Mouse (Mus musculus) megakaryocyte, adult 5-6 weeks (primary cell): ENCODE results near the gene Rpsa. TPM values are rescaled to one million over a fixed set of nuclear protein-coding genes. Genes with fewer than 3 reads are reported as not detected.
A peak's percentile ranks its signal among the peaks of the same experiment; 100 is the strongest.

Source experiments
- ATAC-seq: 2 replicates; pipeline ENCODE4 v1.8.0; 2016; ENCODE audit warnings: mild to moderate bottlenecking, inconsistent platforms; ENCODE audit not compliant: poor library complexity, severe bottlenecking
- total RNA-seq, 2 experiments: library from RNA; stranded (forward) in 1 of 2; stranded (reverse) in 1 of 2; fragments of 153-499, 151-499 nt in 1 of 2; fragments of 221-1000, 200-1000 nt in 1 of 2; gene quantifications; 2 replicates each; pipeline versions ENCODE4 v1.2.3 to v1.2.4; 2015 to 2017

Gene Rpsa
- total RNA-seq, 2 experiments from 2014 or later: 2,172 to 3,619 TPM

- no peak for ATAC-seq
These were observed 15.0 kb upstream of the Rpsa start for GRCm38 (mm10) chr9:120112472-120112871.

- ATAC-seq: no peak
These were observed 14.0 kb upstream of the Rpsa start for GRCm38 (mm10) chr9:120113456-120113855.

- no peak for ATAC-seq
These were observed 13.3 kb upstream of the Rpsa start for GRCm38 (mm10) chr9:120114051-120114788.

GRCm38 (mm10) chr9:120114789-120115151 lies 12.7 kb upstream of the Rpsa start:
- no peak for ATAC-seq

GRCm38 (mm10) chr9:120115580-120115979 lies 11.9 kb upstream of the Rpsa start:
- ATAC-seq: no peak

GRCm38 (mm10) chr9:120116184-120116624 lies 11.3 kb upstream of the Rpsa start:
- ATAC-seq: peak; percentile 77

- ATAC-seq: peak; percentile 64
These were observed 9.3 kb upstream of the Rpsa start for GRCm38 (mm10) chr9:120118212-120118611.

- ATAC-seq: no peak
These were observed 7.0 kb upstream of the Rpsa start for GRCm38 (mm10) chr9:120120503-120120902.

- ATAC-seq: no peak
These were observed 621 bp upstream of the Rpsa start for GRCm38 (mm10) chr9:120126868-120127267.

GRCm38 (mm10) chr9:120129276-120129675 lies 1.8 kb downstream of the Rpsa start:
- no peak for ATAC-seq

- ATAC-seq: no peak
These were observed 4.3 kb downstream of the Rpsa start for GRCm38 (mm10) chr9:120131784-120132288.

GRCm38 (mm10) chr9:120132980-120133754 lies 5.7 kb downstream of the Rpsa start:
- ATAC-seq: peak; percentile 42; the same call in 1 of the 2 replicates

- ATAC-seq: no peak
These were observed 6.4 kb downstream of the Rpsa start for GRCm38 (mm10) chr9:120133755-120134475.

- ATAC-seq: no peak
These were observed 7.2 kb downstream of the Rpsa start for GRCm38 (mm10) chr9:120134529-120135160.

- ATAC-seq: no peak
These were observed 8.0 kb downstream of the Rpsa start for GRCm38 (mm10) chr9:120135454-120135853.

- peak; percentile 92 for ATAC-seq
These were observed 13.2 kb downstream of the Rpsa start for GRCm38 (mm10) chr9:120140652-120141051.

- no peak for ATAC-seq
These were observed 17.0 kb downstream of the Rpsa start for GRCm38 (mm10) chr9:120144474-120144873.

- ATAC-seq: no peak
These were observed 21.8 kb downstream of the Rpsa start, which contains the start of gene Mobp for GRCm38 (mm10) chr9:120149222-120149828. Gene Mobp, plus strand, starts transcription at chr9:120149707.

GRCm38 (mm10) chr9:120151152-120151551 lies 23.7 kb downstream of the Rpsa start:
- ATAC-seq: no peak

- no peak for ATAC-seq
These were observed 24.5 kb downstream of the Rpsa start for GRCm38 (mm10) chr9:120151906-120152399.
